Mouse (Mus musculus) CH12.LX (cell line): ENCODE measurements at regions not wholly inside any gene's neighbourhood (a gene's known extent, or its start where the extent isn't known, plus 50 kb on each side); places are given as distances from the start of the nearest gene placed in this dataset.

Experiments used
- CTCF ChIP-seq, 2 experiments: IDR thresholded peaks in 1 of 2; conservative IDR thresholded peaks in 1 of 2; 2 replicates each; pipeline ENCODE4 v1.5.1; 2011 to 2012; ENCODE audit warnings: low read depth in 2 of 2, low read length in 2 of 2, improper control_type of control experiment in 1 of 2, inconsistent platforms in 1 of 2, mild to moderate bottlenecking in 1 of 2, moderate library complexity in 1 of 2
- ELF1 ChIP-seq: IDR thresholded peaks from 2 replicates; pipeline ENCODE4 v1.6.1; 2014; ENCODE audit warnings: low read depth, mild to moderate bottlenecking, inconsistent platforms, low read length, improper control_type of control experiment
- EP300 ChIP-seq: IDR thresholded peaks from 2 replicates; pipeline ENCODE4 v1.6.1; 2011; ENCODE audit warnings: low read length, improper control_type of control experiment
- JUND ChIP-seq: conservative IDR thresholded peaks from 2 replicates; pipeline ENCODE4 v1.6.1; 2011; ENCODE audit warnings: low read depth, low read length, improper control_type of control experiment
- MAFK ChIP-seq: IDR thresholded peaks from 2 replicates; pipeline ENCODE4 v1.6.1; 2011; ENCODE audit warnings: low read length, improper control_type of control experiment; ENCODE audit not compliant: insufficient replicate concordance
- MEF2A ChIP-seq: IDR thresholded peaks from 2 replicates; pipeline ENCODE4 v1.6.1; 2014; ENCODE audit warnings: low read depth, mild to moderate bottlenecking, inconsistent platforms, low read length, improper control_type of control experiment, borderline replicate concordance
- POLR2A ChIP-seq: IDR thresholded peaks from 2 replicates; pipeline ENCODE4 v1.6.1; 2011; ENCODE audit warnings: low read depth, mild to moderate bottlenecking, improper control_type of control experiment, low read length
- SMC3 ChIP-seq: IDR thresholded peaks from 2 replicates; pipeline ENCODE4 v1.6.1; 2011; ENCODE audit warnings: low read depth, low read length, improper control_type of control experiment
- USF2 ChIP-seq: conservative IDR thresholded peaks from 2 replicates; pipeline ENCODE4 v1.6.1; 2011; ENCODE audit warnings: low read depth, low read length, improper control_type of control experiment
- ZKSCAN1 ChIP-seq: IDR thresholded peaks from 2 replicates; pipeline ENCODE4 v1.6.1; 2012; ENCODE audit warnings: low read depth, inconsistent platforms, low read length, improper control_type of control experiment, borderline replicate concordance
- ZNF384 ChIP-seq: IDR thresholded peaks from 2 replicates; pipeline ENCODE4 v1.6.1; 2012; ENCODE audit warnings: low read depth, low read length, improper control_type of control experiment, inconsistent platforms

DNA sequence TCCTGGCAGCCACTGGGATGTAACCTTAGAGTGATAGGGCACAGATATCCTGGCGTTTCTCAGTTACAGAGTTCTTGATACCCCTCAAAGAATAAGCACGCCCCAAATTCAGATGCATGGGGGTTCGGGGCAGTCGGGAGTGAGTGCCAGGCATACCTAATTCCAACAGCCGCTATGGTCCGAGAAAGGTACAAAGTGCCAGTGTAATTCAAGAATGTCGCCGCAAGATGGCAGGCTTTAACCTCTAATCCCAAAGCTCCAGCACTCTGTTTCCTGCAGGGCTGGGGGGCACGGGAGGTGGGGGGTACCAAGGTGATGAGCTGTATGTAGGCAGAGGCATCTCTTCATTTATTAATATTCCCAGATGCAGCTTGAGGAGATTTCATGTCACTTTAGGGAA is 138.1 kb upstream of the Gm6657 start:
- TF ChIP-seq ZNF384 (no peak), ELF1 (no peak), CTCF (conservative IDR thresholded peaks at IDR 0.05 in 1 of 2, IDR thresholded peaks at IDR 0.05 in 1 of 2; ENCODE audit: low read depth in 2 of 2, low read length in 2 of 2) (peak; percentile 26 to 81; a peak in 3 of 4 replicates), USF2 (no peak), POLR2A (no peak), JUND (no peak), EP300 (no peak), MAFK (no peak), ZKSCAN1 (no peak), SMC3 (peak; percentile 82), MEF2A (no peak)
